Mouse (Mus musculus): ENCODE measurements around the gene Cfap43.

The Cfap43 gene

DNA sequence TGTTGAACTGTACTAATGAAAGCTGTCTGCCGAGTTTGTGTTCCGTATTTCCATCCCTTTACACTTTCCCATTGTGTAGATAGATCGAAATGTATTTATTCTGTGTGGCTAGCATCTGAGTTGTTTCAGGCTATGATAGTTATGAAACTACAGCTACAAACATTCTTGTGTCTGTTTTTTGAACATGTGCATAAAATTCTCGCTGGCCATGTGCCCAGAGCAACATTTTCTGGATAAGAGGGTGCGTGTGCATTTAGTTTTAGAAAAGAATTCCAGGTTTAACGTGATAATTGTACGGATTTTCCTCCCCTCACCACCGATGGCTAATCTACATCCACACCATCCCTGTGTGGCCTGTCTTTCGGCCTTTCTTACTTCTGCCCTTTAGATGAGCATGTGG lies 205.6 kb downstream of the Cfap43 start:
- DNase-seq (ENCODE audit: low spot score): no peak

DNA sequence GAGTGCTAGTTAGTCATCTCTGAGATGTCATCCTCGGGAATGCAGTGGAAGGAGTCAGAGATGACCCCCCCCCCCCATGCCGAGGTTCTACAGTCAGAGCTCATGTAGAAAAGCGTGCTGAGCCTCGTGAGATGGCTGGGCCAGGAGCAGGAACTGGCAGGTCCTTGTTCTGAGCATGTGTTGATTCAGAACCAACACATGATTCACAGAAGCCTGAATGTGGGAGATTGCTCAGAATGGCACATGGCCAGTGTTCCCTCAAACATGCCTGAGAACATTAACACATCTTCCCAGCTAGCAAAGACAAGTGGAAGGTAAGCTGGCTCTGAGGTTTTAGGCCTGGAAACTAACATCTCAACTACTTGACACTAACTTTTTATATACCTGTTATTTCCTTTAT lies 208.7 kb downstream of the Cfap43 start:
- DNase-seq (ENCODE audit: low spot score): no peak

DNA sequence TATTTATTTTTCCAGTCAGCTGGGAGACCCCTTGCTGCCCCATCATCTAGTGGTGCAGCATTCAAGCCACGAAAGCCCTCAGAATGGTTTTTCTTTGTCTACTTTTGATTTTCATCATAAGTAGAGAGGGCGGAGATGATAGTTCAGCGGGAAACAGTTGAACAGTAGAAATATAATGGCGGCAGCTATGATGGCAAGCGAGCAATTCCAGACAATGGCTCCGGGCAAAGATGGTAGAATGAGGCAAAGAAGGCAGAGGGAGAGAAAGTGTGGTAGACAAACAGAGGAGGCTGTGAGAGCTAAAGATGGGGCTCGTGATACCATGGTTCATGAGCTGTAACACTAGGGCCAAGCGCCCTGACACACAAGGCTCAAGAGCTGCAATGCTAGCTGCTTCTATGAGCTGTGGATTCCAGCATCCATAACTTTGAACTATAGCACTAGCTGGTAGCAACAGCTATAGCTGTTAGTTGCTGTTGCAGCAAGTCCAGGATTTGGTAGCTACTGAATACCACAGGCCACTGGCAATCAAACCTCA lies 213.2 kb downstream of the Cfap43 start:
- DNase-seq (ENCODE audit: low spot score): no peak

DNA sequence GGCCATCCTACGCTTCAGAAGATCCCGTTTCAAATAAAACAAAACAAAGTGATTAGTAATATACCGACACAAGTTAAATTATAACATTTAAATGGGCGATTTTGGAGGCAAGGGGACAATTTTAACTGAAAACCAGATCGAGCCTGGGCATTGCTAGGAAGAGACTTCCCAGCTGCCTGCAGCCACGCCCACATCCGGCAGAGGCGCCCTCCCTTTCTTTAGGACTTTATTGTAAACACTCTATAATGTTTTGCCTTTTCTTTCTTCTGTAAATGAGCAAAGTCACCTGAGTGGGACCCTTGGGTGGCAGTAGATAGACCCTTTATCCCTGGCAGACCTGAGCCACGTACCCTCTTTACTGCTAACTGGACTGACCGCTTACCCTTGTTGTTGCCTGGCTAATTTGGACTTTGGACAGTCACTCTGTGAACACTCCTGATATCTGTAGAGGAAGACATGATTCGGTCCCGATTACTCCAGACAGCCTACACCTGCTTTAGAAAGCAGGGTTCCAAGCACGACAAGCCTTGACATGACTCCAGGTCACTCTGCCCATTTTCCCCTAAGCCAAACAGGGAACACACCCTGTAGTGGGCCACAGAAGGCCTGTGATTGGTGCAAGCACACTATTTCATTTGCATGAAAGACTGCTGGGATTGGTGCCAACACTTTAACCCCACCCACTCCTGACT lies 213.9 kb downstream of the Cfap43 start:
- no peak for DNase-seq (ENCODE audit: low spot score)

DNA sequence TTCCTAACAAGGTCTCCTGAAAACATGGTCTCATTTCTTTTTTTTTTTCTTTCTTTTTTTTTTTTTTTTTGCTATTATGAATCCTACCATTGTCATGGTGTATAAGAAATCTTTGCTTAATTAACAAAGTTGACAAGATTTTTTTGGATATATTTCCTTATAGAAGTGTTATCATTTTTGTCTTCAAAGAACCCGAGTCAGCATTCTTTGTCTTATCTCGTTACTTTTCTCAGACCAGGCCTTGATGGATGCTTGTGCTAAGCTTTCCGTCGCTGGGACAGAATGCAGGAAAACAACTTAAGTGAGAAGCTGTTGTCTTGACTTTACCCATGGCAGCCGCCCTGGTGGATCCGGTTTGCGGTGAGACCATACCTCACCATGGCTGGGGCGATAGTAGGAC lies 218.6 kb downstream of the Cfap43 start:
- DNase-seq (ENCODE audit: low spot score): no peak

DNA sequence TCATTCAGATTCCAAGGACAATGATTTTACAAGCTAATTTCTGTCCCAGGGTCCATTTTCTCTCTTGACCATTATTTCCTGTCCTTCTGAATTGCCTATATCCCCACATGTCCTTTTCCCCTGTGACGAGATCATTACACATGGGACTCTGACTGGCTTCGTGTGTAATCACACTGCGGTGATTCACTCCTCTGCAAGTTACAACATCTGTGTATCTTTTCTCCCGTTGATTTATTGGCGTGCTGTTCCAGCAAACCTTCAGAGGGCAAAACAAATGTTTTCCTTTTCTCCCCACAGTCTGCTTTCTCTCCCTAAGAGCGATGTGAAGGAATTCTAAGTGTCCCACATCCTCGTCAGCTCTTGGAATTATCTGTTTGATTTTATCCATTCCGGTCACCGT lies 219.3 kb downstream of the Cfap43 start:
- DNase-seq (ENCODE audit: low spot score): no peak

DNA sequence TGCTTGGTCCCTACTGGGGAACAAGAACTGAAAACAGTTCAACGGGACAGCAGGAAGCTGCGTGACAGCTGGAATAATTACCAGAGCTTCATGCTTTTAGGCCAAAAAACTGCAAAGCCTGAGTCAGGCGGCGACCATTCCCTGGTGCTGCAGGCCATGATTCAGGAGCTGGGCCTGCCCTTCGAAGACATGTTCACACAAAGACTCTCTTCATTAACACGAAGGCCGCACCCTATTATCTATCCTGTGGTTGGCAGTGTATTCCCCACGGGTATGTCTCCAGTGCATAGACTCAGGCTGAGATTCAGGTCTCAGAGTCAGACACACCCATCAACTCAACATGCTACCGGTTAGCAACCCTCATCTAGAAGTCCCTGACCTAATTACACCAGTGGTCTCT lies 220.8 kb downstream of the Cfap43 start:
- no peak for DNase-seq (ENCODE audit: low spot score)

DNA sequence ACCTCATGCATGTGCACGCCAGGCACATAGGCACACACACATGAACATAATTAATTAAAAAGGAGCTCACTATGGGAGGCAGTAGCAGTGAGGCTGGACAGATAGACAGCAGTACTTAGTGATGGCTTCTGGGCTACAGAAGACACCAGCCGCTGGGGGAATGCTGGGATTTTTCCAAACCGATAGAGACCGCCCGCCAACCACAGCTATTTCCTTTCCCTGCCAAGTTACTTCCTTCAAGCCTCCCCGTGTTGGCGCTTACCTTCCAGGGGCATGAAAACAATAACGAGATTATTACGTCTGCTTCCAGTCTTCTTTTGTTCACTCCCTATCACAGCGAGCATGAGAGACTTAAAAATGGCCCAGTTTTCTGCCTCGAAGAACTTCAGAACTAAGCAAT lies 222.0 kb downstream of the Cfap43 start:
- no peak for DNase-seq (ENCODE audit: low spot score)

DNA sequence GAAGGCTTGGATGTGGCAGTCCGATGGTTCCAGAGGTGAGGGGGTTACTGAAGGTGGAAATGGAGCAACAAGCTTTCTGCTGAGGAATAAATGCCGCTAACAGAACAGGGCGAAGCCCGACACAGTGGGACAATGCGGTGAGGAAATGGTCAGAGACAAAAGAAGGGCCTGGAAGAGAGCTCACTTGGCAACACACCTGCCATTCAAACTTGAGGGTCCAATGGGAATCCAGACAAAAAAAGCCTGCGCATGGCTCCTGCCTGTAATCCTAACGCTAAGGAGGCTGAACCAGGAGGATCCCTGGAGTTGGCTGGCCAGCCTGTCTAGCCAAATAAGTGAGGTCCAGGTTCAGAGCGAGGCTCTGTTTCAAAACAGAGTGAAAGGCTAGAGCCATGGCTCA lies 222.7 kb downstream of the Cfap43 start:
- no peak for DNase-seq (ENCODE audit: low spot score)

DNA sequence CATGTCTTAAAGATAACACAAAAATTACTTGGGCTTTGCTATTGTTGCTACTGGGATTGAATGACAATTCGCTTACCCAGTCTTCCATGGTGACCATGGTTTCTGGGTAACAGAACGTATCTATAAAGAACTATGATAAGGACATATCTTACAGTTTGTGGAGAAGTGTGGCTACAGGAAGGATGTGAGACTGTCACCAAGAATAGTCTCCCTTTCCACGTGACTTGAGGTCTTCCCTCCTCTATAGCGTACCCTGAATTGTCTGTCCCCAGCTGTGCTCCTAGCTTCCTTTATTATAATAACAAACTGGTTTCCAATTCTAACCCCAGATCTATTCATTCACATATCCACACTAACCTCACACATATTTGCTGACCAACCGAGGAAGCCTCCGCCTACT lies 223.4 kb downstream of the Cfap43 start:
- no peak for DNase-seq (ENCODE audit: low spot score)

DNA sequence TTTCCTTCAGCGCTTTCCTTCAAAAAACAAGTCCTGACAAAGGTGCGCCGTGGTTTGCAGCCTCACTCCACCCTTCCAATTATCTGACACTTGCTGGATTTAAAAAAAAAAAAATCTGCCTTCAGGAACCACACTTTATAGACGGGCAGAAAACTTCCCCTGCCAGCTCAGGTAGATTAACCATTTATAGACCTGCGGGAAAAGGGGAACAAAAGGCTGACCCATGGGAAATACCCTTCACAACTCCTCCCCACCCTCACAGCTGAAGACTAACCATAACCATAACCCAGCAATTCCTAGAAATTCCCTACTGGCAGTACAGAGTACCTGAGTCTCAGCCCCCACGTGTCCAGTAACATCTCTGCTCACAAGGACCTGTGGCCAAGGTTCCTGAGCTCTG lies 227.1 kb downstream of the Cfap43 start, which contains the start of gene Col17a1:
Col17a1 (minus strand) TSS at position 101 of the 400 bp plus-strand sequence.
- DNase-seq (ENCODE audit: low spot score): no peak

DNA sequence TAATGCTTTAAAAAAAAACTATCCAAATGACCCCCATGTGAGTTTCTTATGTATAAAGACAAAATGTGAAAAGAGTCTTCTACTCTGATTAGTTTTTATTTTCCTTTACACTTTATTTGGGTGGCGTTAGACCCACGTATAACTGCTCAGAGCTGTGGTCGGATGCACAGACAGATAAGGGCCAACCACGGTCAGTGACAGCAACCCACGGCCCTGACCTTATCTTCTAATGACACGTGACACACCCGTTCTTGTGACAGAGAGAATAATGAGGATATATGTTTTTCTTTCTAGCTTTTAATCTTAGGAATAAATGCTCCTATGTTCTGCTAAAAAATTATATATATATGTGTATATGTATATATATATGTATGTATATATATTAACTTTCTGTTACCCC lies 229.5 kb downstream of the Cfap43 start:
- DNase-seq (ENCODE audit: low spot score): no peak

Data from embryo, embryonic 10.5 days (tissue).